Mouse (Mus musculus): ENCODE results near the gene Myo1c. TPM values are rescaled to one million over a fixed set of nuclear protein-coding genes. Genes with fewer than 3 reads are reported as not detected.

Gene Myo1c
- polyA plus RNA-seq, 1 experiment from 2014 or later = 65.3 TPM

- Histone ChIP-seq H3K4me3 (replicated peaks) (no peak overlapping the region), H3K9me3 (replicated peaks) (no peaks in the 10 kb centered on the region), H3K36me3 (peaks cover 2% of the 10 kb centered on the region; the same call in 1 of the 2 replicates), H3K9ac (no peak overlapping the region), H3K27me3 (no peaks in the 10 kb centered on the region), H3K27ac (replicated peaks) (peak overlapping the region; percentile 61), H3K4me1 (peaks cover 52% of the 10 kb centered on the region), H3K4me2 (replicated peaks) (no peak overlapping the region)
- no peak for ATAC-seq (ENCODE audit: insufficient number of reproducible peaks, low FRiP score, low TSS enrichment, low read depth)
- WGBS = 71% methylated on average over 4 of the region's 4 CpGs
Observed at GRCm38 (mm10) chr11:75649155-75649561, 1.1 kb upstream of the Myo1c start.

GRCm38 (mm10) chr11:75650958-75651425 is 688 bp downstream of the Myo1c start:
- H3K36me3 ChIP-seq = no peaks in the 10 kb centered on the region
- H3K27ac ChIP-seq (replicated peaks) = peak overlapping the region; percentile 28; the same call in 1 of the 2 replicates
- 39% methylated on average over 13 of the region's 13 CpGs for WGBS
- H3K4me1 ChIP-seq = peaks cover 68% of the 10 kb centered on the region
- no peak for ATAC-seq (ENCODE audit: insufficient number of reproducible peaks, low FRiP score, low TSS enrichment, low read depth)
- H3K27me3 ChIP-seq = no peaks in the 10 kb centered on the region
- peak overlapping the region; percentile 54; the same call in 1 of the 2 replicates for H3K9ac ChIP-seq
- H3K9me3 ChIP-seq (replicated peaks) = no peaks in the 10 kb centered on the region
- peak overlapping the region; percentile 59 for H3K4me3 ChIP-seq (replicated peaks)
- H3K4me2 ChIP-seq (replicated peaks) = peak overlapping the region; percentile 88

- Histone ChIP-seq H3K4me2 (replicated peaks) (peak overlapping the region; percentile 88), H3K4me1 (peaks cover 75% of the 10 kb centered on the region), H3K27ac (replicated peaks) (peak overlapping the region; percentile 85), H3K27me3 (no peaks in the 10 kb centered on the region), H3K9me3 (replicated peaks) (no peaks in the 10 kb centered on the region), H3K36me3 (no peaks in the 10 kb centered on the region), H3K9ac (peak overlapping the region; percentile 54), H3K4me3 (replicated peaks) (peak overlapping the region; percentile 59)
- ATAC-seq (ENCODE audit: insufficient number of reproducible peaks, low FRiP score, low TSS enrichment, low read depth) = peak; percentile 59
- under 1% methylated on average over 54 of the region's 54 CpGs for whole genome bisulfite sequencing
Observed at GRCm38 (mm10) chr11:75651426-75652221, 1.3 kb downstream of the Myo1c start.

- H3K4me2 ChIP-seq (replicated peaks) = peak overlapping the region; percentile 88
- no peak overlapping the region for H3K9ac ChIP-seq
- no peak for ATAC-seq (ENCODE audit: insufficient number of reproducible peaks, low FRiP score, low TSS enrichment, low read depth)
- no peaks in the 10 kb centered on the region for H3K9me3 ChIP-seq (replicated peaks)
- H3K4me3 ChIP-seq (replicated peaks) = peak overlapping the region; percentile 59
- H3K4me1 ChIP-seq = peaks cover 77% of the 10 kb centered on the region
- peak overlapping the region; percentile 85 for H3K27ac ChIP-seq (replicated peaks)
- 0 out of 2 replicates have a peak, but pooled peaks cover 4% of the 10 kb centered on the region for H3K36me3 ChIP-seq
- no peaks in the 10 kb centered on the region for H3K27me3 ChIP-seq
- 28% methylated on average over 20 of the region's 20 CpGs for WGBS
Observed at GRCm38 (mm10) chr11:75652222-75652941, 2.1 kb downstream of the Myo1c start.

- Histone ChIP-seq H3K27me3 (no peaks in the 10 kb centered on the region), H3K9me3 (replicated peaks) (no peaks in the 10 kb centered on the region), H3K27ac (replicated peaks) (peak overlapping the region; percentile 90), H3K36me3 (peaks cover 6% of the 10 kb centered on the region; the same call in 1 of the 2 replicates), H3K4me2 (replicated peaks) (peak overlapping the region; percentile 88), H3K4me3 (replicated peaks) (peak overlapping the region; percentile 55), H3K4me1 (peaks cover 73% of the 10 kb centered on the region), H3K9ac (peak overlapping the region; percentile 41; the same call in 1 of the 2 replicates)
- WGBS = 36% methylated on average over 14 of the region's 14 CpGs
- no peak for ATAC-seq (ENCODE audit: insufficient number of reproducible peaks, low FRiP score, low TSS enrichment, low read depth)
Observed at GRCm38 (mm10) chr11:75652942-75653684, 2.8 kb downstream of the Myo1c start.

GRCm38 (mm10) chr11:75653781-75654470 is 3.6 kb downstream of the Myo1c start:
- Histone ChIP-seq H3K36me3 (peaks cover 14% of the 10 kb centered on the region), H3K4me1 (peaks cover 73% of the 10 kb centered on the region), H3K4me3 (replicated peaks) (peak overlapping the region; percentile 55), H3K4me2 (replicated peaks) (peak overlapping the region; percentile 88), H3K27me3 (no peaks in the 10 kb centered on the region), H3K9me3 (replicated peaks) (no peaks in the 10 kb centered on the region), H3K27ac (replicated peaks) (peak overlapping the region; percentile 90), H3K9ac (peak overlapping the region; percentile 41)
- peak; percentile 73 for ATAC-seq (ENCODE audit: insufficient number of reproducible peaks, low FRiP score, low TSS enrichment, low read depth)
- under 1% methylated on average over 43 of the region's 45 CpGs for WGBS

- Histone ChIP-seq H3K4me3 (replicated peaks) (peak overlapping the region; percentile 77), H3K4me2 (replicated peaks) (peak overlapping the region; percentile 88), H3K27ac (replicated peaks) (peak overlapping the region; percentile 90), H3K27me3 (no peaks in the 10 kb centered on the region), H3K9me3 (replicated peaks) (no peaks in the 10 kb centered on the region), H3K4me1 (peaks cover 73% of the 10 kb centered on the region), H3K36me3 (peaks cover 22% of the 10 kb centered on the region), H3K9ac (no peak overlapping the region)
- ATAC-seq (ENCODE audit: insufficient number of reproducible peaks, low FRiP score, low TSS enrichment, low read depth) = no peak
- 40% methylated on average over 25 of the region's 25 CpGs for whole genome bisulfite sequencing
Observed at GRCm38 (mm10) chr11:75654471-75655390, 4.4 kb downstream of the Myo1c start.

GRCm38 (mm10) chr11:75655621-75656545 is 5.6 kb downstream of the Myo1c start:
- H3K4me1 ChIP-seq = peaks cover 66% of the 10 kb centered on the region
- peak; percentile 64 for ATAC-seq (ENCODE audit: insufficient number of reproducible peaks, low FRiP score, low TSS enrichment, low read depth)

More at GRCm38 (mm10) chr11:75655621-75656545, 5.6 kb downstream of the Myo1c start:
- 1% methylated on average over 78 of the region's 78 CpGs for WGBS
- Histone ChIP-seq H3K27ac (replicated peaks) (peak overlapping the region; percentile 90), H3K36me3 (peaks cover 33% of the 10 kb centered on the region), H3K4me3 (replicated peaks) (peak overlapping the region; percentile 77), H3K4me2 (replicated peaks) (peak overlapping the region; percentile 88), H3K9ac (peak overlapping the region; percentile 66), H3K9me3 (replicated peaks) (no peaks in the 10 kb centered on the region), H3K27me3 (no peaks in the 10 kb centered on the region)

Data from embryonic facial prominence, embryonic 15.5 days (tissue).